Mouse (Mus musculus): ENCODE data around the gene Gm8138. TPM values are rescaled to one million over a fixed set of nuclear protein-coding genes. Genes with fewer than 3 reads are reported as not detected.

The Gm8138 gene
- polyA plus RNA-seq (2012; ENCODE audit: low replicate concordance) = not detected in 2 replicates

GRCm38 (mm10) chr14:43416250-43416649 lies at the start of gene Gm8138:
Gm8138 (minus strand) TSS chr14:43416350.

Other genes with a start within 250 kb of the Gm8138 start
- not detected in 2 replicates for gene Gm7233, start 236.5 kb downstream of the Gm8138 start, polyA plus RNA-seq (2012; ENCODE audit: low replicate concordance)
- not detected in 2 replicates for gene Gm8122, start 181.0 kb downstream of the Gm8138 start, polyA plus RNA-seq (2012; ENCODE audit: low replicate concordance)
- gene Gm8126, start 157.7 kb downstream of the Gm8138 start, polyA plus RNA-seq (2012; ENCODE audit: low replicate concordance) = not detected in 2 replicates
- not detected in 2 replicates for gene Gm9732, start 141.3 kb downstream of the Gm8138 start, polyA plus RNA-seq (2012; ENCODE audit: low replicate concordance)
- not detected in 2 replicates for gene Gm8127, start 122.5 kb downstream of the Gm8138 start, polyA plus RNA-seq (2012; ENCODE audit: low replicate concordance)
- gene 1700001F09Rik, start 68.5 kb downstream of the Gm8138 start, polyA plus RNA-seq (2012; ENCODE audit: low replicate concordance) = not detected in 2 replicates
- not detected in 2 replicates for gene Gm5799, start 127.2 kb upstream of the Gm8138 start, polyA plus RNA-seq (2012; ENCODE audit: low replicate concordance)
- gene Gm17654, start 162.8 kb upstream of the Gm8138 start, polyA plus RNA-seq (2012; ENCODE audit: low replicate concordance) = not detected in 2 replicates
- not detected in 2 replicates for gene Gm10375, start 191.7 kb upstream of the Gm8138 start, polyA plus RNA-seq (2012; ENCODE audit: low replicate concordance)

All from leukemia stem cell, adult 10-12 weeks (primary cell).